Mouse (Mus musculus) intestine, embryonic 16.5 days (tissue): ENCODE data around the gene Cyp26b1. TPM values are rescaled to one million over a fixed set of nuclear protein-coding genes. Genes with fewer than 3 reads are reported as not detected.

ENCODE experiments used
- ATAC-seq: fragments of 200-750 bp; cut with Nextera tagmentation; 2 replicates; pipeline ENCODE4 v1.8.0; 2017; ENCODE audit warnings: moderate TSS enrichment, moderate library complexity
- H3K27ac ChIP-seq: fragments of 300-500 bp; sonication (generic); 2 replicates; pipeline ENCODE4 v1.5.1; 2014; ENCODE audit warnings: mild to moderate bottlenecking, low read length
- H3K27me3 ChIP-seq: fragments of 300-500 bp; sonication (generic); replicated peaks from 2 replicates; pipeline ENCODE4 v1.6.1; 2014; ENCODE audit warnings: low read length, control low read depth, mixed read lengths; ENCODE audit not compliant: control insufficient read depth, insufficient read depth
- H3K36me3 ChIP-seq: fragments of 300-500 bp; sonication (generic); 2 replicates; pipeline ENCODE4 v1.6.1; 2014; ENCODE audit warnings: low read length, control low read depth; ENCODE audit not compliant: control insufficient read depth, insufficient read depth
- H3K4me1 ChIP-seq: fragments of 300-500 bp; sonication (generic); 2 replicates; pipeline ENCODE4 v1.6.1; 2014; ENCODE audit warnings: low read length, control low read depth, mixed read lengths; ENCODE audit not compliant: control insufficient read depth, insufficient read depth
- H3K4me2 ChIP-seq: fragments of 300-500 bp; sonication (generic); 2 replicates; pipeline ENCODE4 v1.6.1; 2014; ENCODE audit warnings: low read depth, low read length, control low read depth
- H3K4me3 ChIP-seq: fragments of 300-500 bp; sonication (generic); 2 replicates; pipeline ENCODE4 v1.5.1; 2014; ENCODE audit warnings: mild to moderate bottlenecking, low read length
- H3K9ac ChIP-seq: fragments of 300-500 bp; sonication (generic); 2 replicates; pipeline ENCODE4 v1.6.1; 2014; ENCODE audit warnings: low read depth, low read length
- H3K9me3 ChIP-seq: fragments of 300-500 bp; sonication (generic); 2 replicates; pipeline ENCODE4 v1.6.1; 2016; ENCODE audit warnings: low read length, control low read depth; ENCODE audit not compliant: control insufficient read depth
- WGBS: fragments of 180-500 bp; shearing (Covaris S2); extraction: QIAGEN DNeasy Blood & Tissue Kit; methylation state at CpG from one replicate; pipeline ENCODE4 v1.1.7; 2014; 5-methylcytosine and 5-hydroxymethylcytosine counted together
- polyA plus RNA-seq: library from polyadenylated mRNA; unstranded; fragments of >200 nt; fragmentation: Nextera tagmentation; extraction: Ambion mirVana; gene quantifications from 2 replicates; pipeline ENCODE4 v1.2.1, GENCODE M21; 2015

Gene Cyp26b1
- polyA plus RNA-seq, 1 experiment from 2014 or later = 1.5 TPM

- H3K4me1 ChIP-seq = peaks cover 61% of the 10 kb centered on the region
- peaks cover 62% of the 10 kb centered on the region for H3K27me3 ChIP-seq
- WGBS = 1% methylated on average over 26 of the region's 26 CpGs
- peak; percentile 82 for ATAC-seq
- H3K4me3 ChIP-seq = peak overlapping the region; percentile 36
- no peaks in the 10 kb centered on the region for H3K9me3 ChIP-seq
- H3K4me2 ChIP-seq = peak overlapping the region; percentile 69
- no peak overlapping the region for H3K9ac ChIP-seq
- no peak overlapping the region for H3K27ac ChIP-seq
- no peaks in the 10 kb centered on the region for H3K36me3 ChIP-seq
Measured at GRCm38 (mm10) chr6:84583371-84583770, 10.3 kb downstream of the Cyp26b1 start.

GRCm38 (mm10) chr6:84582826-84583225, 10.9 kb downstream of the Cyp26b1 start:
- peaks cover 57% of the 10 kb centered on the region for H3K27me3 ChIP-seq
- no peak overlapping the region for H3K4me3 ChIP-seq
- no peak for ATAC-seq
- H3K36me3 ChIP-seq = no peaks in the 10 kb centered on the region
- H3K9me3 ChIP-seq = no peaks in the 10 kb centered on the region
- H3K4me1 ChIP-seq = peaks cover 58% of the 10 kb centered on the region
- WGBS = 50% methylated on average over 5 of the region's 5 CpGs
- no peak overlapping the region for H3K27ac ChIP-seq
- peak overlapping the region; percentile 69 for H3K4me2 ChIP-seq
- H3K9ac ChIP-seq = no peak overlapping the region

- no peak overlapping the region for H3K9ac ChIP-seq
- peaks cover 51% of the 10 kb centered on the region for H3K4me1 ChIP-seq
- no peak overlapping the region for H3K4me3 ChIP-seq
- no peak for ATAC-seq
- H3K36me3 ChIP-seq = no peaks in the 10 kb centered on the region
- peaks cover 48% of the 10 kb centered on the region for H3K27me3 ChIP-seq
- no peaks in the 10 kb centered on the region for H3K9me3 ChIP-seq
- H3K27ac ChIP-seq = no peak overlapping the region
- 65% methylated on average over 9 of the region's 9 CpGs for WGBS
- no peak overlapping the region for H3K4me2 ChIP-seq
Measured at GRCm38 (mm10) chr6:84581833-84582445, 11.8 kb downstream of the Cyp26b1 start.

- H3K27me3 ChIP-seq = peaks cover 44% of the 10 kb centered on the region
- H3K9ac ChIP-seq = no peak overlapping the region
- H3K4me2 ChIP-seq = no peak overlapping the region
- no peak overlapping the region for H3K27ac ChIP-seq
- no peak for ATAC-seq
- no peaks in the 10 kb centered on the region for H3K9me3 ChIP-seq
- no peaks in the 10 kb centered on the region for H3K36me3 ChIP-seq
- 69% methylated on average over 6 of the region's 6 CpGs for WGBS
- H3K4me1 ChIP-seq = peaks cover 45% of the 10 kb centered on the region
- H3K4me3 ChIP-seq = no peak overlapping the region
Measured at GRCm38 (mm10) chr6:84580979-84581832, 12.5 kb downstream of the Cyp26b1 start.

GRCm38 (mm10) chr6:84579508-84579907, 14.2 kb downstream of the Cyp26b1 start:
- no peak overlapping the region for H3K4me3 ChIP-seq
- WGBS = 59% methylated on average over 8 of the region's 8 CpGs
- ATAC-seq = no peak
- peaks cover 30% of the 10 kb centered on the region for H3K4me1 ChIP-seq
- H3K4me2 ChIP-seq = no peak overlapping the region
- peaks cover 36% of the 10 kb centered on the region for H3K27me3 ChIP-seq
- no peaks in the 10 kb centered on the region for H3K36me3 ChIP-seq
- H3K9ac ChIP-seq = no peak overlapping the region
- no peaks in the 10 kb centered on the region for H3K9me3 ChIP-seq
- no peak overlapping the region for H3K27ac ChIP-seq

GRCm38 (mm10) chr6:84578928-84579327, 14.8 kb downstream of the Cyp26b1 start:
- ATAC-seq = no peak
- Histone ChIP-seq H3K4me3 (no peak overlapping the region), H3K9ac (no peak overlapping the region), H3K4me1 (peaks cover 25% of the 10 kb centered on the region), H3K27me3 (peaks cover 31% of the 10 kb centered on the region), H3K27ac (no peak overlapping the region), H3K36me3 (no peaks in the 10 kb centered on the region), H3K4me2 (no peak overlapping the region), H3K9me3 (no peaks in the 10 kb centered on the region)
- WGBS = 18% methylated on average over 5 of the region's 5 CpGs

- no peak for ATAC-seq
- no peak overlapping the region for H3K27ac ChIP-seq
- H3K9me3 ChIP-seq = no peaks in the 10 kb centered on the region
- peaks cover 23% of the 10 kb centered on the region for H3K27me3 ChIP-seq
- peaks cover 15% of the 10 kb centered on the region for H3K4me1 ChIP-seq
- no peak overlapping the region for H3K4me2 ChIP-seq
- WGBS = 84% methylated on average over 4 of the region's 4 CpGs
- no peak overlapping the region for H3K4me3 ChIP-seq
- no peaks in the 10 kb centered on the region for H3K36me3 ChIP-seq
- no peak overlapping the region for H3K9ac ChIP-seq
Measured at GRCm38 (mm10) chr6:84577898-84578297, 15.8 kb downstream of the Cyp26b1 start.

- H3K4me3 ChIP-seq = no peak overlapping the region
- H3K27me3 ChIP-seq = peaks cover 3% of the 10 kb centered on the region; the same call in 1 of the 2 replicates
- no peak overlapping the region for H3K4me2 ChIP-seq
- no peak overlapping the region for H3K9ac ChIP-seq
- no peaks in the 10 kb centered on the region for H3K36me3 ChIP-seq
- peak; percentile 30; the same call in 1 of the 2 replicates for ATAC-seq
- no peaks in the 10 kb centered on the region for H3K9me3 ChIP-seq
- peaks cover 5% of the 10 kb centered on the region for H3K4me1 ChIP-seq
- 40% methylated on average over 25 of the region's 25 CpGs for WGBS
- no peak overlapping the region for H3K27ac ChIP-seq
Measured at GRCm38 (mm10) chr6:84573905-84574660, 19.6 kb downstream of the Cyp26b1 start.

- Histone ChIP-seq H3K9ac (0 out of 2 replicates have a peak overlapping the region, but pooled peaks have one; percentile 13), H3K4me3 (no peak overlapping the region), H3K4me2 (no peak overlapping the region), H3K27me3 (no peaks in the 10 kb centered on the region), H3K36me3 (no peaks in the 10 kb centered on the region), H3K27ac (no peak overlapping the region), H3K9me3 (no peaks in the 10 kb centered on the region), H3K4me1 (peaks cover 5% of the 10 kb centered on the region)
- WGBS = 38% methylated on average over 3 of the region's 3 CpGs
- no peak for ATAC-seq
Measured at GRCm38 (mm10) chr6:84570039-84570438, 23.7 kb downstream of the Cyp26b1 start.
